Mouse (Mus musculus) liver, embryonic 11.5 days (tissue): ENCODE measurements around the gene Tbx19. TPM values are rescaled to one million over a fixed set of nuclear protein-coding genes. Genes with fewer than 3 reads are reported as not detected.
A peak's percentile ranks its signal among the peaks of the same experiment; 100 is the strongest.

Source experiments
- ATAC-seq: fragments of 200-750 bp; cut with Nextera tagmentation; replicated peaks from 2 replicates; pipeline ENCODE4 v1.8.0; 2017; ENCODE audit warnings: moderate number of reproducible peaks, mild to moderate bottlenecking, moderate TSS enrichment, moderate library complexity; ENCODE audit not compliant: low FRiP score
- DNase-seq: peaks from one replicate; pipeline ENCODE4 v3.0.0-alpha.2; 2017; ENCODE audit warnings: low spot score
- H3K27ac ChIP-seq: fragments of 300-500 bp; sonication (generic); 2 replicates; pipeline ENCODE4 v1.5.1; 2014; ENCODE audit warnings: mild to moderate bottlenecking, low read depth, low read length, control low read depth
- H3K27me3 ChIP-seq: fragments of 300-500 bp; sonication (generic); replicated peaks from 2 replicates; pipeline ENCODE4 v1.6.1; 2014; ENCODE audit warnings: low read length, mixed read lengths; ENCODE audit not compliant: control insufficient read depth, insufficient read depth
- H3K36me3 ChIP-seq: fragments of 300-500 bp; sonication (generic); 2 replicates; pipeline ENCODE4 v1.6.1; 2014; ENCODE audit warnings: mild to moderate bottlenecking, low read length, moderate library complexity, mixed read lengths; ENCODE audit not compliant: control insufficient read depth, insufficient read depth
- H3K4me1 ChIP-seq: fragments of 300-500 bp; sonication (generic); replicated peaks from 2 replicates; pipeline ENCODE4 v1.6.1; 2014; ENCODE audit warnings: low read length, mixed read lengths; ENCODE audit not compliant: control insufficient read depth, insufficient read depth
- H3K4me2 ChIP-seq: fragments of 300-500 bp; sonication (generic); 2 replicates; pipeline ENCODE4 v1.6.1; 2014; ENCODE audit warnings: mild to moderate bottlenecking, control low read depth, moderate library complexity
- H3K4me3 ChIP-seq: fragments of 300-500 bp; sonication (generic); 2 replicates; pipeline ENCODE4 v1.5.1; 2014; ENCODE audit warnings: low read depth, low read length, control low read depth
- H3K9ac ChIP-seq: fragments of 300-500 bp; sonication (generic); 2 replicates; pipeline ENCODE4 v1.6.1; 2014; ENCODE audit warnings: low read depth, low read length, control low read depth
- H3K9me3 ChIP-seq: fragments of 300-500 bp; sonication (generic); 2 replicates; pipeline ENCODE4 v1.6.1; 2016; ENCODE audit warnings: low read length, inconsistent platforms, mixed read lengths; ENCODE audit not compliant: control insufficient read depth
- WGBS: fragments of 180-500 bp; shearing (Covaris S2); extraction: QIAGEN DNeasy Blood & Tissue Kit; methylation state at CpG from one replicate; pipeline ENCODE4 v1.1.7; 2014; 5-methylcytosine and 5-hydroxymethylcytosine counted together
- polyA plus RNA-seq: library from polyadenylated mRNA; unstranded; fragments of >200 nt; fragmentation: Nextera tagmentation; extraction: Ambion mirVana; gene quantifications from 2 replicates; pipeline ENCODE4 v1.2.1, GENCODE M21; 2014

Tbx19 gene
- polyA plus RNA-seq, 1 experiment from 2014 or later, result 0.18 TPM

DNA sequence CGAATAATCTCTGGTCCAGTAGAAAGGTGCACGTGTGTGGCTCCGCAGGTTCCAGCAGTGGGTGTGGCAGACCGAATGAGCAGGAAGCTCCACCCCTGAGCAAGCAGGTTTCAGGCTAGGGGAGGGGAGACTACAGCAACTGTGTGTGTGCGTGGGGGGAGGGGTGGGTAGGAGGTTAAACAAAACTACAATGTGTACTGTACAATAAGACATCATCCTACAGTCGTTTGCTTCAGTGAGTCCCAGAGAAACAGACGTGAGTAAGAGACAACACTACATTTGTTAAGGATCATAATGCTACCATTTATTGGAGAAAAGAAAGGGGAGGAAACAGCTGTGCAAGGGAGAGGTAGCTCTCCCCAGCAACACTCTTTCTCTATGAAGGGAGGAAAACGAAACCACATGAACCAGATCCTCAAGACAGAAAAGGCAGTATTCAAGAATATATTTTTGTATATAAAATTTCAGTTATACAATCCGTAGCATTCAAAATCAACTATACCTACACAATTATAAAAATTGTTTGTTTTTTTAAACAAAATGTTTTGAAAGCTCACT, 13.6 kb upstream of the Tbx19 start:
- Histone ChIP-seq H3K27me3 (no peaks in the 10 kb centered on the region), H3K36me3 (peaks cover 4% of the 10 kb centered on the region), H3K4me2 (no peak overlapping the region), H3K4me1 (no peaks in the 10 kb centered on the region), H3K4me3 (no peak overlapping the region), H3K9ac (no peak overlapping the region), H3K27ac (no peak overlapping the region), H3K9me3 (no peaks in the 10 kb centered on the region)
- 0 out of 2 replicates have a peak, but pooled peaks have one; percentile 29 for ATAC-seq
- DNase-seq, result no peak
- WGBS, result 72% methylated on average over 6 of the region's 9 CpGs

DNA sequence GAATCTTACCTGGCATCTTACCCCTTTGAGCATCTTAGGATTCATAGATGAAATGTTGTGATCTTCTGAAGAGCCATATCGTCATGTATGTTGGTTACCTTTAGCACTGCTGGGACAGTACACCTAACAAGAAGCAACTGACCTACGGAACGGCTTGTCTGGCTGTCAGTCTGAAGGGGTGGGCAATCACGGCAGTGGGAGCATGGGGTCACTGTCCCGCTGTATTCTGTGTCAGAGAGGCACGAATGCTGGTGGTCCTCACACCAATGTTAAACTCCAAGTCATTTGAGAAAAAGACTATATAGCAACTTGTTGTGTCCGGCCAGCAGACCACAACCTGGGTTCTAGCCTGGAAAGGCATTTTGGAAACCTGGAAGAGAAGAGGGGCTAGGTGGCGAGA, 10.7 kb upstream of the Tbx19 start:
- Histone ChIP-seq H3K9me3 (no peaks in the 10 kb centered on the region), H3K4me2 (no peak overlapping the region), H3K36me3 (no peaks in the 10 kb centered on the region), H3K27me3 (no peaks in the 10 kb centered on the region), H3K4me3 (no peak overlapping the region), H3K4me1 (no peaks in the 10 kb centered on the region), H3K9ac (no peak overlapping the region), H3K27ac (no peak overlapping the region)
- DNase-seq (no peak), ATAC-seq (no peak)
- WGBS, result 88% methylated on average over 7 of the region's 8 CpGs

DNA sequence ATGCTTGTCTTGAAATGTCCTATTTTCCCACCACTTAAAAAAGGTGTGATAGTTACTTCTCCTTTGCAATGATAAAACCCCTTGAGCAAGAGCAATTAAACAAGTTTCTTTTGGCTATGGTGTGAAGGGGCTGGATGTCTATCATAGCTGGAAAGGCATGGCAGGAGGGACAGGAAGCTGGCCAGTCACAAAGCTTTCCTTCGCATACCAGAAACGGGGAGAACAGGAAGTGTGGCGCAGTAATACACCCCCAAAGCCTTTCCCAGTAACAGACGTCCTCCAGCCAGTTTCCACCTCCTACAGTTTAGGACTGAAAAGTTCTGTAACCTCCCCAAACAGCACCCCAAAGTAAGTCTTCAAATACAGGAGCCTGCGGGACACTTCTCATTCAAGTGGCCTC, 9.6 kb upstream of the Tbx19 start:
- WGBS, result 50% methylated on average over 5 of the region's 5 CpGs
- no peak for ATAC-seq

DNA sequence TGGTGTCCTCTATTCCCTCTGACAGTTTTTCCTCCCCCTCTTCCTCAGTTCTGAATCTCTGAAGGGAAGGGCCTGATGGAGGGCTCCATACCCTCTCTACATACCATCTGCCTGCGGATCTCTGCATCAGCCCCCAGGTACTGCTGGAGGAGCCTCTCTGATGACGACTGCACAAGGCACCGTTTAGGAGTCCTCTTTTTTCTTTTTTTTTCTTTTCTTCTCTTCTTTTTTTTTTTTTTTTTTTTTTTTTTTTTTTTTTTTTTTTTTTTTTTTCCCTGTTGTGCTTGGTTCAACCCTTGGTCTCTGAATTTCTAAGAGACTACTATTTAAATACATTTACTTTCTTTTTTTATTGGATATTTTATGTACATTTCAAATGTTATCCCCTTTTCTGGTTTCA, 8.9 kb upstream of the Tbx19 start:
- Histone ChIP-seq H3K27ac (no peak overlapping the region), H3K4me3 (no peak overlapping the region), H3K9me3 (no peaks in the 10 kb centered on the region; the same call in 1 of the 2 replicates), H3K4me1 (no peaks in the 10 kb centered on the region), H3K9ac (no peak overlapping the region), H3K36me3 (no peaks in the 10 kb centered on the region), H3K4me2 (no peak overlapping the region), H3K27me3 (no peaks in the 10 kb centered on the region)
- no peak for DNase-seq
- no peak for ATAC-seq
- WGBS, result 80% methylated on average over 3 of the region's 3 CpGs

More for the DNA sequence above, 9.6 kb upstream of the Tbx19 start:
- no peaks in the 10 kb centered on the region for H3K4me1 ChIP-seq
- no peak overlapping the region for H3K4me3 ChIP-seq
- H3K27me3 ChIP-seq, result no peaks in the 10 kb centered on the region
- H3K27ac ChIP-seq, result no peak overlapping the region
- no peaks in the 10 kb centered on the region for H3K36me3 ChIP-seq
- H3K4me2 ChIP-seq, result no peak overlapping the region
- no peaks in the 10 kb centered on the region; the same call in 1 of the 2 replicates for H3K9me3 ChIP-seq
- no peak for DNase-seq
- no peak overlapping the region for H3K9ac ChIP-seq

DNA sequence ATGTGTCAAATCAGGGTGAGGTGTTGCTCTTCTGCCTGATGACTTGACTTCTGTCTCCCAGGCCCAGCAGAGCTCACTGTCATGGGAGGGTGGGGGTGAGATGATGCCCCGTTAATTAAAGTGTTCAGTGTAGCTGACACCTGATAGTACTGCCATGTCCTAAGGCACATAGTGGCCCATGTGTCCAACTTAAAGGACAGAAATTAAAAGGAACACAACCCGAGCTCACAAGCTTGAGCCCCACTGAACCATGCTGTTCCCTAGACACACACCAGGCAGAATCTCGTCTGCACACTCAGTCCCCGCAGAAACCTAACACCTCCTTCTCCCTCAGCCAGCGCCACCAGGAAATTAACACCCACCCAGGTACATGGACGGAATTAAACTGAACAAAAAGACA, 4.3 kb upstream of the Tbx19 start:
- Histone ChIP-seq H3K9me3 (no peaks in the 10 kb centered on the region; the same call in 1 of the 2 replicates), H3K27me3 (no peaks in the 10 kb centered on the region), H3K27ac (no peak overlapping the region), H3K4me2 (no peak overlapping the region), H3K9ac (no peak overlapping the region), H3K4me1 (no peaks in the 10 kb centered on the region), H3K36me3 (no peaks in the 10 kb centered on the region), H3K4me3 (no peak overlapping the region)
- 86% methylated on average over 6 of the region's 6 CpGs for WGBS
- ATAC-seq (no peak; the same call in 1 of the 2 replicates), DNase-seq (no peak)

DNA sequence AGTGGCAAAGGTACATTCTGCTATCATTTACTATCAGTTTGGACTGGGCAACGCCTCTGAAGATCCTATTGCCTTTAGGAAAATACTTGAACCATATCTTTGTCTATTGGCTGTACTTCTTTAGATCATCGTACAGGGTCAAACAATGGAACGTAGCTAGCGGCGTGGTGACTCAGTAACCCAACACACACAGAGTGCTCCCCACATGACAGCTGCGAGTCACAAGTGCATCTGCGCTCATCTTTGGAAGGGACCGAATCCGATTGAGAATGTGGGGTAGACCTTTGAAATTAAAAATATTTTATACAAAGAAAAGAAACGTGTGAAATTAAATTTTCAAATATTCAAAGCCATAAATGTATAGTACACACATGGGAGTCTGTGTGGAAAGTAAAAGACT, 1.7 kb downstream of the Tbx19 start:
- DNase-seq (no peak), ATAC-seq (no peak)
- no peak overlapping the region for H3K4me3 ChIP-seq
- no peak overlapping the region for H3K4me2 ChIP-seq
- no peak overlapping the region for H3K9ac ChIP-seq
- 79% methylated on average over 10 of the region's 10 CpGs for WGBS
- no peak overlapping the region for H3K27ac ChIP-seq
- H3K36me3 ChIP-seq, result no peaks in the 10 kb centered on the region
- H3K4me1 ChIP-seq, result no peaks in the 10 kb centered on the region
- H3K27me3 ChIP-seq, result no peaks in the 10 kb centered on the region
- no peaks in the 10 kb centered on the region for H3K9me3 ChIP-seq

DNA sequence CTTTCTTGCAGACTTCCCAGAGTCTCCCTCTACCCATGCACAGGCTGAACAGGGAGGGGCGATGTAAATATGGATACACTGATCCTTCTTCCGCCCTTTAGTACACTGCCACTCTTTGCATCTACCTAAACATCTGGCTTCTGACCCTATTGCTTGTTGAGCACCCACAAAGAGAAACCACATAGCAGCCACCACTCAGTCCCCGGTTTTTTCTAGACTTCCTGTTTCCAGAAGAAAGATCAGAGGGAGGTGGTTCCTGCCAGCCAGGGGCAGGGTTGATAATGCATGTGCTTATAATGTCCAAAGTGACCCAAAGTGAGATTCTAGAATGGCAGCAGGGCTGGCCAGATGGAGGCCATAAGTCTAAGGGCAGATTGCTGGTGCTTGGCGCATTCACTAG, 6.4 kb downstream of the Tbx19 start:
- H3K4me2 ChIP-seq, result no peak overlapping the region
- H3K4me3 ChIP-seq, result no peak overlapping the region
- H3K9ac ChIP-seq, result no peak overlapping the region
- no peaks in the 10 kb centered on the region for H3K27me3 ChIP-seq
- no peak for ATAC-seq
- no peak overlapping the region for H3K27ac ChIP-seq
- DNase-seq, result no peak
- no peaks in the 10 kb centered on the region for H3K4me1 ChIP-seq
- 46% methylated on average over 4 of the region's 4 CpGs for WGBS
- no peaks in the 10 kb centered on the region for H3K9me3 ChIP-seq
- H3K36me3 ChIP-seq, result no peaks in the 10 kb centered on the region

DNA sequence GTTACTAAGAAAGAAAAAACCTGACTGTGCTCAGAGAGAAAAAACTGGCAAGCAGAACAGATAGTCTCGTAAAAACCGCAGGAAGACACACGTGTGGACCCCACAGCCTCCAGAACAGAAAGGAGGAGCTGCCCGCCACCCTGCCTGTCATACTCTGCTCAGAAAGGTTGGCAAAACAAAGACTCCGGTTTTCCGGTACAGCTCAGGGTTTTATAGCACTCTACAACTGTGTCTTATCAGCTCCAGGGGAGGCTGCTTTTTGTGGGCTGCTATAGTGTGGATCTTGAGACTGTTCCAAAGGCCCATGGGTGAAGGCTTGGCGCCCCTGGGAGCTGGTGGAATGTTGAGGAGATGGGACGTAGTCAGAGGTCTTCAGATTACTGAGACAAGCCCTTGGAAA, 9.4 kb downstream of the Tbx19 start:
- DNase-seq (no peak), ATAC-seq (no peak)
- H3K4me2 ChIP-seq, result no peak overlapping the region
- H3K4me1 ChIP-seq, result no peaks in the 10 kb centered on the region
- no peak overlapping the region for H3K9ac ChIP-seq
- H3K27me3 ChIP-seq, result no peaks in the 10 kb centered on the region
- H3K36me3 ChIP-seq, result no peaks in the 10 kb centered on the region
- no peaks in the 10 kb centered on the region for H3K9me3 ChIP-seq
- H3K4me3 ChIP-seq, result no peak overlapping the region
- no peak overlapping the region for H3K27ac ChIP-seq
- WGBS, result 78% methylated on average over 8 of the region's 8 CpGs

DNA sequence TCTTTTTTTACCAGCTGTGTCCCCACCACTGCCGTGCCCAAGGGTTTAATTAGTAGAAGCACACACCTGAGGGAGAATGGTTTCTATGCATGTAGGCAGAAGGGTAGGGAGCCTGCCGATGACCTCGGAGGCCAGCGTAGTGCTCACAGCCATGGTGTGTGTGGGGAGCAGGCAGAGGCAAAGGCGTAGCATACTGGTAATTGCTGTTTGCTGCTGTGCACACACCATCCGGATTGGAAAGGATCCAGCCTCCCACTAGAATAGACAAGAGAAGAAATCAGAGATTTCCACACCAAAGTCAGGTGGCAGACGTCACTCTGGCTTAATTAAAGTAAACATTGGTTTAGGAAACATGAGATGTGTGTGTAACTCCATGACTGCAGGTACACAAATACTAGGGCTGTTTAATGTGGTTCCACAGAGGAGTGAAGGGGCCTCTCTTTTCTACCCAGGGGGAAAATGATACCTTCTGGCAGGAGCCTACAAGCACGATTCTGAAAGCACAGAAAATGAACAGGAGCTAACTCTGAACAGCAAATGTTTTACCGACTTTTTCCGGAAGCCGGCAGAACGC, 18.1 kb downstream of the Tbx19 start:
- Histone ChIP-seq H3K4me3 (no peak overlapping the region), H3K4me2 (no peak overlapping the region), H3K4me1 (no peaks in the 10 kb centered on the region), H3K9me3 (no peaks in the 10 kb centered on the region), H3K27me3 (no peaks in the 10 kb centered on the region), H3K27ac (no peak overlapping the region), H3K9ac (no peak overlapping the region), H3K36me3 (no peaks in the 10 kb centered on the region)
- ATAC-seq (no peak), DNase-seq (no peak)
- 83% methylated on average over 12 of the region's 12 CpGs for WGBS
